Mouse (Mus musculus) heart, postnatal 0 days (tissue): ENCODE results near the gene Fmod. TPM values are rescaled to one million over a fixed set of nuclear protein-coding genes. Genes with fewer than 3 reads are reported as not detected.

Source experiments
- ATAC-seq: fragments of 200-750 bp; cut with Nextera tagmentation; 2 replicates; pipeline ENCODE4 v1.8.0; 2017; ENCODE audit warnings: low read depth, moderate number of reproducible peaks, moderate library complexity; ENCODE audit not compliant: insufficient read depth
- DNase-seq: peaks from one replicate; pipeline ENCODE4 v3.0.0-alpha.2; 2016; ENCODE audit warnings: low spot score
- H3K27ac ChIP-seq: fragments of 300-500 bp; sonication (generic); 2 replicates; pipeline ENCODE4 v1.5.1; 2014; ENCODE audit warnings: low read depth, mild to moderate bottlenecking
- H3K27me3 ChIP-seq: fragments of 300-500 bp; sonication (generic); 2 replicates; pipeline ENCODE4 v1.6.1; 2014; ENCODE audit warnings: low read length, mixed read lengths; ENCODE audit not compliant: control insufficient read depth, insufficient read depth
- H3K36me3 ChIP-seq: fragments of 300-500 bp; sonication (generic); replicated peaks from 2 replicates; pipeline ENCODE4 v1.6.1; 2014; ENCODE audit warnings: low read length, mixed read lengths; ENCODE audit not compliant: control insufficient read depth, insufficient read depth
- H3K4me1 ChIP-seq: fragments of 300-500 bp; sonication (generic); 2 replicates; pipeline ENCODE4 v1.6.1; 2014; ENCODE audit warnings: antibody characterized with exemption; ENCODE audit not compliant: control insufficient read depth, insufficient read depth
- H3K4me2 ChIP-seq: fragments of 300-500 bp; sonication (generic); 2 replicates; pipeline ENCODE4 v1.6.1; 2014; ENCODE audit warnings: low read depth, mild to moderate bottlenecking, low read length, moderate library complexity
- H3K4me3 ChIP-seq: fragments of 300-500 bp; sonication (generic); 2 replicates; pipeline ENCODE4 v1.5.1; 2014; ENCODE audit warnings: low read depth, low read length
- H3K9ac ChIP-seq: fragments of 300-500 bp; sonication (generic); replicated peaks from 2 replicates; pipeline ENCODE4 v1.6.1; 2014; ENCODE audit warnings: low read depth, low read length, mixed read lengths
- H3K9me3 ChIP-seq: fragments of 300-500 bp; sonication (generic); replicated peaks from 2 replicates; pipeline ENCODE4 v1.6.1; 2016; ENCODE audit warnings: low read length; ENCODE audit not compliant: control insufficient read depth
- CTCF ChIP-seq: IDR thresholded peaks from 2 replicates; pipeline ENCODE4 v1.5.1; 2016; ENCODE audit warnings: antibody characterized with exemption, control low read depth, low read depth
- EP300 ChIP-seq: IDR thresholded peaks from 2 replicates; pipeline ENCODE4 v1.6.1; 2016; ENCODE audit warnings: antibody characterized with exemption, low read depth
- WGBS: fragments of 180-500 bp; shearing (Covaris S2); extraction: QIAGEN DNeasy Blood & Tissue Kit; methylation state at CpG from one replicate; pipeline ENCODE4 v1.1.7; 2014; 5-methylcytosine and 5-hydroxymethylcytosine counted together
- polyA plus RNA-seq: library from polyadenylated mRNA; unstranded; fragments of >200 nt; fragmentation: Nextera tagmentation; extraction: Ambion mirVana; gene quantifications from 2 replicates; pipeline ENCODE4 v1.2.1, GENCODE M21; 2015
- total RNA-seq: library from RNA; depleted of rRNA; stranded (reverse); fragments of >200 nt; gene quantifications from 2 replicates; pipeline ENCODE4 v1.2.3, GENCODE M21; 2014; ENCODE audit warnings: low replicate concordance

The Fmod gene
- total and polyA plus RNA-seq, 2 experiments from 2014 or later, result 7.7 to 11.2 TPM

DNA sequence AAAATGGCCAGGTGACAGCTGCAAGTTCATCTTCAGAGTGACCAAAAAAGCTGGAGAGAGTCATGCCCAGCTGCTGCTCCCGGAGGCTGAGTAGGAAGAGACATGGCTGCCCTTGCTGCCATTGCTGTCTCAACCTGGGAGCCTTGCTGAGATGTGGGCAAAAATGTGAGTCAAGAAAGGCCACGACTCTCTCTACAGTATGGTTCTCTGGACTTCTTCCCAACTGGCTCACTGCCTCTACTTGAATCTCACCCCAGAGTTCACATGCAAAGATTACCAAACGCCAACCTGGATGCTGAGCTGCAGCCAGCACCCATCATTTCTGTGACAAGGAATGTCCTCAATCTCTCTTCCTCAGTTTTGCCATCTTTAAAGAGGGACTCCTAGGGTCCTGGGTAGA, 47.1 kb downstream of the Fmod start:
- Histone ChIP-seq H3K36me3 (no peaks in the 10 kb centered on the region), H3K4me2 (no peak overlapping the region), H3K4me3 (no peak overlapping the region), H3K27me3 (no peaks in the 10 kb centered on the region), H3K27ac (peak overlapping the region; percentile 91), H3K9me3 (no peaks in the 10 kb centered on the region), H3K4me1 (peaks cover 44% of the 10 kb centered on the region), H3K9ac (no peak overlapping the region)
- ATAC-seq (no peak), DNase-seq (no peak)
- no peak for TF ChIP-seq CTCF
- no peak for TF ChIP-seq EP300
- WGBS, result 49% methylated on average over 3 of the region's 3 CpGs

DNA sequence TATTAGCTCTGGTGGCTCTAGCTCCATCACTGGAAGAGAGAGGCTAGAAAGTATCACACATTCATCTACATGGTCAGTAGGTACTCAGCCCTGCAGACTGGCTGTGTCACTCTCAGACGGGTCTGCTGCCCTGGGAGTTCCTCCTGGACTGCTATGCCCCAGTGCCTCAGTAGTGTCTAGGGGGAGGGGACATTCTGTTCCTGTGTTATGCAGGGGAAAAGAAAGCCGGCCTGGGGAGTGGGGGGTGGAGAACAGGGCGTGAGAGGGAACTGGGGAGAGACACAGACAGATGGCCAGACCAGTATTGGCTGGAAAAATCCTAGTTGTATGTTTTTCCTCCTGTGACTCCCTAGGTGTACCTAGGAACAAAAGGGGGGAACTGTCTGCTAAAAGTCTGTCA, 49.0 kb downstream of the Fmod start:
- Histone ChIP-seq H3K4me1 (peaks cover 37% of the 10 kb centered on the region), H3K36me3 (no peaks in the 10 kb centered on the region), H3K4me3 (no peak overlapping the region), H3K27ac (peak overlapping the region; percentile 76), H3K9ac (no peak overlapping the region), H3K27me3 (no peaks in the 10 kb centered on the region), H3K9me3 (no peaks in the 10 kb centered on the region), H3K4me2 (no peak overlapping the region)
- ATAC-seq, result no peak
- TF ChIP-seq CTCF (no peak), EP300 (no peak)
- WGBS, result 47% methylated on average over 3 of the region's 3 CpGs
- no peak for DNase-seq

DNA sequence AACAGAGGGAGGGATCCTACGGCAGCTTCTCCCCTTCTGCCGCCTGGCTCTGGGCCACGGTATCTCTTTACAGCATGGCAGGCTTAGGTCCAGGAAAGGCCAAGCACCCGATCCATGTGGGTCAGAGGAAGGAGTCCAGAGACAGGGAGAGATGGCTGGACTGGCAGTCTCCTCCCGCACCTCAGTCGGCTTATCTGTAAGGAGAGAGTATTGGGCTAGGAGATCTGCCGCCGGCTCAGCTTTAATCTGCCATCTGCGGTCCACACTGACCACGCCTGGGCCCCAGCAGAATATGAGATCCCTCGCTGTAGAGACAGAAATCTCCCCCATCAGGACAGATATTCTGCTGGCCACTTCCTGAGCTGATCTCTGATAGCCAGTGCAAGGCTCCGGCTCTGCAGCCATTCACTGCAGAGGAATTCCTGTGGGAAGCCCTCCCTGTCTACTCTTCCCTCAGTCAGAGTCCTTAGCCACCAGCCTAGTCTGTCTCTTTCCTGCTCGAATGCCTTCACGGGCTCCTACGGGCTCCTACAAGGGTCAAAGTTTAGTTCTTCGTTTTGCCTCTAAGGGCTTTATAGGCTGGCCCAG, 49.9 kb downstream of the Fmod start:
- DNase-seq (peak; percentile 75), ATAC-seq (no peak; the same call in 1 of the 2 replicates)
- no peak overlapping the region for H3K4me3 ChIP-seq
- peak overlapping the region; percentile 76 for H3K27ac ChIP-seq
- H3K9ac ChIP-seq, result peak overlapping the region; percentile 40
- no peaks in the 10 kb centered on the region for H3K36me3 ChIP-seq
- peak overlapping the region; percentile 13 for H3K4me2 ChIP-seq
- H3K9me3 ChIP-seq, result no peaks in the 10 kb centered on the region
- 9% methylated on average over 16 of the region's 16 CpGs for WGBS
- peaks cover 34% of the 10 kb centered on the region for H3K4me1 ChIP-seq
- TF ChIP-seq CTCF (no peak), EP300 (no peak)
- H3K27me3 ChIP-seq, result no peaks in the 10 kb centered on the region

DNA sequence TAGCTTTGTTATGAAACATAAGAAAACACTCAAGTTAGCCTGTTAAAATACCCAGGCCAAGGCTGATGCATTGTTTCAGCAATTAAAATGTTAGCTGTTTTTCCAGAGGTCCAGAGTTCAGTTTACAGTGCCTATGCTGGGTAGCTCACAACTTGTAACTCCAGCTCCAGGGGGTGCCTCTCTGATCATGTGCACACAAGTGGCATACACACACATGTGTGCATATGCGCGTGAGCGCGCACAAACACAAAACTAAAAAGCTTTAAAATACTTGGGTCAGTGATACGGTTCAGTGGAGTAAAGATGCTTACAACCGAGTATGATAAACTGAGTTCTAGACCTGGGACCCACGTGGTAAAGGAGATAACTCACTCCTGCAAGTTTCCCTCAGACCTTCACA, 52.0 kb downstream of the Fmod start:
- Histone ChIP-seq H3K4me2 (no peak overlapping the region), H3K27me3 (no peaks in the 10 kb centered on the region), H3K27ac (no peak overlapping the region), H3K9ac (no peak overlapping the region), H3K4me3 (no peak overlapping the region), H3K9me3 (no peaks in the 10 kb centered on the region), H3K4me1 (peaks cover 33% of the 10 kb centered on the region), H3K36me3 (no peaks in the 10 kb centered on the region)
- 85% methylated on average over 7 of the region's 7 CpGs for WGBS
- DNase-seq (no peak), ATAC-seq (no peak)
- TF ChIP-seq EP300 (no peak), CTCF (no peak)

DNA sequence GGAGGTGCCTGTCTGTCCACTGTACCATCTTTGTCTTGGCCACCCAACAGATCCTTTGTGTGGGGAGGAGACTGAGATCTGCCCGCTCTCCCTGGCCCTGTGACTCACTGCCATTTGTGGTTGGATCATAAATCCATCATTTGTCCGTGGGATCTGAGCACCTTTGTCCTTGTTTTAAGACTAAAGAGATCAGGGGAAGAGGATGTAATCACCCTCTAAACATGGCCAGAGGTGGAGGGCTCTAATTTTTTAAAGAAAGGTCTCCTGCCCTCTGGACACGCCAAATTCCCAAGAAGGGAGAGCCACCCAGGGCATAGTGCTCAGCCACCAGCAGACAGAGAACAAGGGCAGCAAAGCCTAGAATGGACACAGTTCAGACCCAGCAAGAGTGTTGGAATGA, 54.8 kb downstream of the Fmod start:
- Histone ChIP-seq H3K27me3 (no peaks in the 10 kb centered on the region), H3K27ac (peak overlapping the region; percentile 95), H3K4me2 (no peak overlapping the region), H3K9ac (no peak overlapping the region), H3K4me1 (peaks cover 36% of the 10 kb centered on the region), H3K36me3 (no peaks in the 10 kb centered on the region), H3K4me3 (no peak overlapping the region), H3K9me3 (no peaks in the 10 kb centered on the region)
- no peak for DNase-seq
- 81% methylated on average over 3 of the region's 3 CpGs for WGBS
- TF ChIP-seq CTCF (no peak), EP300 (no peak)
- no peak for ATAC-seq

DNA sequence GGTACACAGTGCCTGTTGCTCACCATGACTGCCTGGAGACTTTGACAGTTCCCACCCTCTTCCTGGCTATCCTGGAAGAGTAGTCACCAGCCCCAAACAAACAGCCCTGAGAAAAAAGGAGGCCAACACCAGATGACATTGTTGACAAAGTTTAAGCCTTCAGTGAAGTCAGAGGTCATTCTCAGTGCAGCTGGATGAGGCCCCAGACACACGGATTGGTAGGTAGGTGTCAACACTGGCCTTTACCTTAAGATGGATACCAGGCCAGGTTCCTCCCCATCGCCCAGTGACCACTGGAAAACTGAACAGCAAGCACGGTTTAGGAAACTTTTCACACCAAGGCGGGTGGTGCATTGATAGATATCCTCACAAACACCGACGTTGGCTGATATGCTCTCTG, 55.3 kb downstream of the Fmod start:
- Histone ChIP-seq H3K9me3 (no peaks in the 10 kb centered on the region), H3K27me3 (no peaks in the 10 kb centered on the region), H3K9ac (0 out of 2 replicates have a peak overlapping the region, but pooled peaks have one; percentile 18), H3K4me3 (0 out of 2 replicates have a peak overlapping the region, but pooled peaks have one; percentile 31), H3K36me3 (no peaks in the 10 kb centered on the region), H3K4me2 (peak overlapping the region; percentile 58), H3K27ac (peak overlapping the region; percentile 95), H3K4me1 (peaks cover 39% of the 10 kb centered on the region)
- DNase-seq (no peak), ATAC-seq (no peak)
- 17% methylated on average over 6 of the region's 6 CpGs for WGBS
- TF ChIP-seq EP300, result no peak
- TF ChIP-seq CTCF, result no peak
